Mouse (Mus musculus): ENCODE results near the gene Snap47. TPM values are rescaled to one million over a fixed set of nuclear protein-coding genes. Genes with fewer than 3 reads are reported as not detected.

The Snap47 gene
- polyA plus RNA-seq, 1 experiment from 2014 or later = 121 TPM

GRCm38 (mm10) chr11:59421967-59422366, 29.0 kb downstream of the Snap47 start:
- no peak overlapping the region for H3K4me2 ChIP-seq (replicated peaks)
- H3K4me3 ChIP-seq (replicated peaks) = no peak overlapping the region
- H3K4me1 ChIP-seq = peaks cover 57% of the 10 kb centered on the region
- no peaks in the 10 kb centered on the region for H3K9me3 ChIP-seq (replicated peaks)
- no peak for ATAC-seq (ENCODE audit: insufficient number of reproducible peaks, low FRiP score, low TSS enrichment, low read depth)
- 92% methylated on average over 2 of the region's 2 CpGs for WGBS
- peaks cover 43% of the 10 kb centered on the region for H3K36me3 ChIP-seq
- no peak overlapping the region for H3K27ac ChIP-seq (replicated peaks)
- H3K27me3 ChIP-seq = no peaks in the 10 kb centered on the region
- no peak overlapping the region for H3K9ac ChIP-seq

GRCm38 (mm10) chr11:59421436-59421835, 29.6 kb downstream of the Snap47 start:
- 77% methylated on average over 8 of the region's 8 CpGs for WGBS
- Histone ChIP-seq H3K4me1 (peaks cover 57% of the 10 kb centered on the region), H3K27me3 (no peaks in the 10 kb centered on the region), H3K27ac (replicated peaks) (no peak overlapping the region), H3K36me3 (peaks cover 38% of the 10 kb centered on the region), H3K4me2 (replicated peaks) (no peak overlapping the region), H3K9ac (no peak overlapping the region), H3K9me3 (replicated peaks) (no peaks in the 10 kb centered on the region), H3K4me3 (replicated peaks) (no peak overlapping the region)
- ATAC-seq (ENCODE audit: insufficient number of reproducible peaks, low FRiP score, low TSS enrichment, low read depth) = no peak

- no peak overlapping the region for H3K4me3 ChIP-seq (replicated peaks)
- WGBS = 15% methylated on average over 5 of the region's 5 CpGs
- H3K27ac ChIP-seq (replicated peaks) = peak overlapping the region; percentile 72
- H3K36me3 ChIP-seq = peaks cover 35% of the 10 kb centered on the region
- H3K4me1 ChIP-seq = peaks cover 54% of the 10 kb centered on the region
- 0 out of 2 replicates have a peak overlapping the region, but pooled peaks have one; percentile 10 for H3K4me2 ChIP-seq (replicated peaks)
- no peak overlapping the region for H3K9ac ChIP-seq
- ATAC-seq (ENCODE audit: insufficient number of reproducible peaks, low FRiP score, low TSS enrichment, low read depth) = peak; percentile 86
- no peaks in the 10 kb centered on the region for H3K9me3 ChIP-seq (replicated peaks)
- H3K27me3 ChIP-seq = no peaks in the 10 kb centered on the region
Measured at GRCm38 (mm10) chr11:59418708-59419107, 32.3 kb downstream of the Snap47 start.

- Histone ChIP-seq H3K27me3 (no peaks in the 10 kb centered on the region), H3K4me1 (peaks cover 54% of the 10 kb centered on the region), H3K4me3 (replicated peaks) (no peak overlapping the region), H3K9me3 (replicated peaks) (no peaks in the 10 kb centered on the region), H3K27ac (replicated peaks) (peak overlapping the region; percentile 52), H3K36me3 (peaks cover 20% of the 10 kb centered on the region), H3K4me2 (replicated peaks) (no peak overlapping the region), H3K9ac (no peak overlapping the region)
- 53% methylated on average over 13 of the region's 13 CpGs for WGBS
- ATAC-seq (ENCODE audit: insufficient number of reproducible peaks, low FRiP score, low TSS enrichment, low read depth) = no peak
Measured at GRCm38 (mm10) chr11:59412999-59413863, 37.8 kb downstream of the Snap47 start.

GRCm38 (mm10) chr11:59412058-59412457, 38.9 kb downstream of the Snap47 start:
- Histone ChIP-seq H3K9me3 (replicated peaks) (no peaks in the 10 kb centered on the region), H3K4me3 (replicated peaks) (no peak overlapping the region), H3K27me3 (no peaks in the 10 kb centered on the region), H3K4me2 (replicated peaks) (no peak overlapping the region), H3K36me3 (peaks cover 26% of the 10 kb centered on the region), H3K9ac (no peak overlapping the region), H3K4me1 (peaks cover 53% of the 10 kb centered on the region), H3K27ac (replicated peaks) (peak overlapping the region; percentile 52)
- no peak for ATAC-seq (ENCODE audit: insufficient number of reproducible peaks, low FRiP score, low TSS enrichment, low read depth)
- WGBS = 40% methylated on average over 6 of the region's 6 CpGs

GRCm38 (mm10) chr11:59410851-59411250, 40.1 kb downstream of the Snap47 start:
- no peak for ATAC-seq (ENCODE audit: insufficient number of reproducible peaks, low FRiP score, low TSS enrichment, low read depth)
- Histone ChIP-seq H3K27me3 (no peaks in the 10 kb centered on the region), H3K4me3 (replicated peaks) (no peak overlapping the region), H3K9ac (no peak overlapping the region), H3K9me3 (replicated peaks) (no peaks in the 10 kb centered on the region), H3K27ac (replicated peaks) (peak overlapping the region; percentile 53), H3K4me2 (replicated peaks) (no peak overlapping the region), H3K4me1 (peaks cover 53% of the 10 kb centered on the region), H3K36me3 (peaks cover 36% of the 10 kb centered on the region)
- WGBS = 62% methylated on average over 2 of the region's 2 CpGs

- H3K9ac ChIP-seq = no peak overlapping the region
- H3K27ac ChIP-seq (replicated peaks) = no peak overlapping the region
- H3K27me3 ChIP-seq = no peaks in the 10 kb centered on the region
- ATAC-seq (ENCODE audit: insufficient number of reproducible peaks, low FRiP score, low TSS enrichment, low read depth) = no peak
- no peak overlapping the region for H3K4me3 ChIP-seq (replicated peaks)
- H3K36me3 ChIP-seq = peaks cover 37% of the 10 kb centered on the region
- peaks cover 25% of the 10 kb centered on the region for H3K4me1 ChIP-seq
- H3K4me2 ChIP-seq (replicated peaks) = no peak overlapping the region
- H3K9me3 ChIP-seq (replicated peaks) = no peaks in the 10 kb centered on the region
- 79% methylated on average over 1 of the region's 1 CpGs for WGBS
Measured at GRCm38 (mm10) chr11:59405761-59406160, 45.2 kb downstream of the Snap47 start.

GRCm38 (mm10) chr11:59400876-59401275, 50.1 kb downstream of the Snap47 start:
- H3K4me1 ChIP-seq = peaks cover 42% of the 10 kb centered on the region
- H3K27ac ChIP-seq (replicated peaks) = peak overlapping the region; percentile 91
- ATAC-seq (ENCODE audit: insufficient number of reproducible peaks, low FRiP score, low TSS enrichment, low read depth) = no peak

GRCm38 (mm10) chr11:59399830-59400229, 51.2 kb downstream of the Snap47 start:
- H3K4me3 ChIP-seq (replicated peaks) = no peak overlapping the region
- no peaks in the 10 kb centered on the region for H3K9me3 ChIP-seq (replicated peaks)
- no peak overlapping the region for H3K4me2 ChIP-seq (replicated peaks)
- H3K4me1 ChIP-seq = peaks cover 43% of the 10 kb centered on the region
- H3K27me3 ChIP-seq = no peaks in the 10 kb centered on the region
- ATAC-seq (ENCODE audit: insufficient number of reproducible peaks, low FRiP score, low TSS enrichment, low read depth) = peak; percentile 65; the same call in 1 of the 2 replicates
- H3K27ac ChIP-seq (replicated peaks) = peak overlapping the region; percentile 91
- 32% methylated on average over 8 of the region's 8 CpGs for WGBS
- 0 out of 2 replicates have a peak, but pooled peaks cover 2% of the 10 kb centered on the region for H3K36me3 ChIP-seq
- H3K9ac ChIP-seq = no peak overlapping the region

More at GRCm38 (mm10) chr11:59400876-59401275, 50.1 kb downstream of the Snap47 start:
- Histone ChIP-seq H3K9me3 (replicated peaks) (no peaks in the 10 kb centered on the region), H3K27me3 (no peaks in the 10 kb centered on the region), H3K4me3 (replicated peaks) (no peak overlapping the region), H3K36me3 (peaks cover 9% of the 10 kb centered on the region; the same call in 1 of the 2 replicates), H3K4me2 (replicated peaks) (no peak overlapping the region), H3K9ac (no peak overlapping the region)
- 57% methylated on average over 2 of the region's 2 CpGs for WGBS

GRCm38 (mm10) chr11:59397536-59398371, 53.2 kb downstream of the Snap47 start:
- WGBS = 45% methylated on average over 22 of the region's 22 CpGs
- H3K27ac ChIP-seq (replicated peaks) = peak overlapping the region; percentile 91
- H3K4me3 ChIP-seq (replicated peaks) = no peak overlapping the region
- H3K27me3 ChIP-seq = no peaks in the 10 kb centered on the region
- H3K36me3 ChIP-seq = 0 out of 2 replicates have a peak, but pooled peaks cover 2% of the 10 kb centered on the region
- 0 out of 2 replicates have a peak overlapping the region, but pooled peaks have one; percentile 4 for H3K4me2 ChIP-seq (replicated peaks)
- H3K4me1 ChIP-seq = peaks cover 55% of the 10 kb centered on the region
- H3K9me3 ChIP-seq (replicated peaks) = no peaks in the 10 kb centered on the region
- peak; percentile 66; the same call in 1 of the 2 replicates for ATAC-seq (ENCODE audit: insufficient number of reproducible peaks, low FRiP score, low TSS enrichment, low read depth)
- no peak overlapping the region for H3K9ac ChIP-seq

- Histone ChIP-seq H3K4me1 (peaks cover 42% of the 10 kb centered on the region), H3K4me2 (replicated peaks) (no peak overlapping the region), H3K27me3 (no peaks in the 10 kb centered on the region), H3K36me3 (no peaks in the 10 kb centered on the region), H3K9me3 (replicated peaks) (no peaks in the 10 kb centered on the region), H3K4me3 (replicated peaks) (no peak overlapping the region), H3K27ac (replicated peaks) (peak overlapping the region; percentile 83), H3K9ac (no peak overlapping the region)
- ATAC-seq (ENCODE audit: insufficient number of reproducible peaks, low FRiP score, low TSS enrichment, low read depth) = no peak
- 60% methylated on average over 5 of the region's 5 CpGs for WGBS
Measured at GRCm38 (mm10) chr11:59394451-59394850, 56.5 kb downstream of the Snap47 start.

Measured in embryonic facial prominence, embryonic 15.5 days (tissue).